Mouse (Mus musculus) hindbrain, embryonic 11.5 days (tissue): ENCODE measurements around the gene Kcnmb4. TPM values are rescaled to one million over a fixed set of nuclear protein-coding genes. Genes with fewer than 3 reads are reported as not detected.

Experiments used
- ATAC-seq: fragments of 200-750 bp; cut with Nextera tagmentation; 2 replicates; pipeline ENCODE4 v1.8.0; 2017; ENCODE audit warnings: mild to moderate bottlenecking, moderate TSS enrichment, moderate library complexity; ENCODE audit not compliant: low FRiP score
- DNase-seq: peaks from one replicate; pipeline ENCODE4 v3.0.0-alpha.2; 2015; ENCODE audit warnings: low spot score
- H3K27ac ChIP-seq: fragments of 300-500 bp; sonication (generic); 2 replicates; pipeline ENCODE4 v1.5.1; 2014; ENCODE audit warnings: mild to moderate bottlenecking, low read depth, low read length
- H3K27me3 ChIP-seq: fragments of 300-500 bp; sonication (generic); 2 replicates; pipeline ENCODE4 v1.6.1; 2014; ENCODE audit warnings: mild to moderate bottlenecking, low read length, moderate library complexity, mixed read lengths; ENCODE audit not compliant: control insufficient read depth, insufficient read depth
- H3K36me3 ChIP-seq: fragments of 300-500 bp; sonication (generic); 2 replicates; pipeline ENCODE4 v1.6.1; 2014; ENCODE audit warnings: mild to moderate bottlenecking, low read length, moderate library complexity, mixed read lengths; ENCODE audit not compliant: control insufficient read depth, insufficient read depth
- H3K4me1 ChIP-seq: fragments of 300-500 bp; sonication (generic); replicated peaks from 2 replicates; pipeline ENCODE4 v1.6.1; 2014; ENCODE audit warnings: low read length, mixed read lengths; ENCODE audit not compliant: control insufficient read depth, insufficient read depth
- H3K4me2 ChIP-seq: fragments of 300-500 bp; sonication (generic); replicated peaks from 2 replicates; pipeline ENCODE4 v1.6.1; 2014; ENCODE audit warnings: mild to moderate bottlenecking, low read depth, low read length
- H3K4me3 ChIP-seq: fragments of 300-500 bp; sonication (generic); 2 replicates; pipeline ENCODE4 v1.5.1; 2014; ENCODE audit warnings: low read depth, low read length
- H3K9ac ChIP-seq: fragments of 300-500 bp; sonication (generic); 2 replicates; pipeline ENCODE4 v1.6.1; 2014; ENCODE audit warnings: low read depth, low read length
- H3K9me3 ChIP-seq: fragments of 300-500 bp; sonication (generic); 2 replicates; pipeline ENCODE4 v1.6.1; 2016; ENCODE audit warnings: low read length; ENCODE audit not compliant: control insufficient read depth
- WGBS: fragments of 180-500 bp; shearing (Covaris S2); extraction: QIAGEN DNeasy Blood & Tissue Kit; methylation state at CpG from one replicate; pipeline ENCODE4 v1.1.7; 2014; 5-methylcytosine and 5-hydroxymethylcytosine counted together
- polyA plus RNA-seq: library from polyadenylated mRNA; unstranded; fragments of >200 nt; fragmentation: Nextera tagmentation; extraction: Ambion mirVana; gene quantifications from 2 replicates; pipeline ENCODE4 v1.2.1, GENCODE M21; 2014

The Kcnmb4 gene
- polyA plus RNA-seq, 1 experiment from 2014 or later, result 17.0 TPM

DNA sequence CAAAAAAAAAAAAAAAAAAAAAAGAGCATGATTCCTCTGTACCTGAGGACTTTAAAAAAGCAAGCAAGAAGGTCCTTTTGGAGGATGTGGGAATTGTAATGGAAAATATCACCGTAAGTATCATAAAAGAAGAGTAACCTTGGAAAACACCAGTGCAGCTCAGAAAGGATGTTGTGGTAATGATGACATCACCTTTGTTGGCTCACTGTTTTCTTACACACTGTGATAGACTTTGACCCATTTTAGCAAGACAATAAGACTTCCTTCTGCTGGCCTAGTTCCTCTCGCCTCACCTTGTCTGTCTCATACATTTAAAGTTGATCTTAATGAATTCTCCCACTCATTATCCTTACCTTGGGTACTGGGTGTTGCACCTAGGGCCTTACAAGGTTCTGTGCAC is 51.1 kb downstream of the Kcnmb4 start:
- WGBS, result 94% methylated on average over 2 of the region's 2 CpGs

GRCm38 (mm10) chr10:116420976-116421375 is 52.7 kb downstream of the Kcnmb4 start:
- Histone ChIP-seq H3K27ac (no peak overlapping the region), H3K27me3 (no peaks in the 10 kb centered on the region), H3K4me1 (no peaks in the 10 kb centered on the region), H3K4me3 (no peak overlapping the region), H3K36me3 (no peaks in the 10 kb centered on the region), H3K9ac (no peak overlapping the region), H3K4me2 (no peak overlapping the region), H3K9me3 (no peaks in the 10 kb centered on the region)
- WGBS, result 92% methylated on average over 6 of the region's 6 CpGs
- ATAC-seq (no peak), DNase-seq (no peak)

More for the DNA sequence above, 51.1 kb downstream of the Kcnmb4 start:
- H3K9me3 ChIP-seq, result no peaks in the 10 kb centered on the region
- no peaks in the 10 kb centered on the region for H3K36me3 ChIP-seq
- no peak overlapping the region for H3K4me2 ChIP-seq
- DNase-seq (no peak), ATAC-seq (no peak)
- H3K4me3 ChIP-seq, result no peak overlapping the region
- no peak overlapping the region for H3K9ac ChIP-seq
- H3K27me3 ChIP-seq, result no peaks in the 10 kb centered on the region
- H3K4me1 ChIP-seq, result no peaks in the 10 kb centered on the region
- H3K27ac ChIP-seq, result no peak overlapping the region

- Histone ChIP-seq H3K27me3 (no peaks in the 10 kb centered on the region), H3K36me3 (no peaks in the 10 kb centered on the region), H3K9ac (no peak overlapping the region), H3K4me2 (no peak overlapping the region), H3K4me3 (no peak overlapping the region), H3K27ac (no peak overlapping the region), H3K4me1 (no peaks in the 10 kb centered on the region), H3K9me3 (no peaks in the 10 kb centered on the region)
- DNase-seq (no peak), ATAC-seq (no peak)
- 69% methylated on average over 24 of the region's 24 CpGs for WGBS
Measured at GRCm38 (mm10) chr10:116418121-116418726, 55.5 kb downstream of the Kcnmb4 start.

- ATAC-seq (no peak), DNase-seq (no peak)
- no peak overlapping the region for H3K4me2 ChIP-seq
- H3K36me3 ChIP-seq, result no peaks in the 10 kb centered on the region
- no peaks in the 10 kb centered on the region for H3K27me3 ChIP-seq
- H3K4me1 ChIP-seq, result no peaks in the 10 kb centered on the region
- no peak overlapping the region for H3K27ac ChIP-seq
- H3K9me3 ChIP-seq, result no peaks in the 10 kb centered on the region
- no peak overlapping the region for H3K9ac ChIP-seq
- no peak overlapping the region for H3K4me3 ChIP-seq
- 73% methylated on average over 5 of the region's 5 CpGs for WGBS
Measured at GRCm38 (mm10) chr10:116416726-116417125, 57.0 kb downstream of the Kcnmb4 start.

GRCm38 (mm10) chr10:116416142-116416541 is 57.5 kb downstream of the Kcnmb4 start:
- Histone ChIP-seq H3K4me3 (no peak overlapping the region), H3K27me3 (no peaks in the 10 kb centered on the region), H3K9ac (no peak overlapping the region), H3K36me3 (no peaks in the 10 kb centered on the region), H3K27ac (no peak overlapping the region), H3K4me1 (no peaks in the 10 kb centered on the region), H3K9me3 (no peaks in the 10 kb centered on the region), H3K4me2 (no peak overlapping the region)
- DNase-seq, result no peak
- ATAC-seq, result 0 out of 2 replicates have a peak, but pooled peaks have one; percentile 27
- 49% methylated on average over 6 of the region's 6 CpGs for WGBS

GRCm38 (mm10) chr10:116410826-116411225 is 62.9 kb downstream of the Kcnmb4 start:
- ATAC-seq (no peak), DNase-seq (no peak)
- 70% methylated on average over 9 of the region's 9 CpGs for WGBS
- H3K4me3 ChIP-seq, result no peak overlapping the region
- H3K9me3 ChIP-seq, result no peaks in the 10 kb centered on the region
- H3K4me2 ChIP-seq, result no peak overlapping the region
- no peak overlapping the region for H3K9ac ChIP-seq
- H3K4me1 ChIP-seq, result no peaks in the 10 kb centered on the region
- H3K27ac ChIP-seq, result no peak overlapping the region
- H3K36me3 ChIP-seq, result no peaks in the 10 kb centered on the region
- no peaks in the 10 kb centered on the region for H3K27me3 ChIP-seq

DNA sequence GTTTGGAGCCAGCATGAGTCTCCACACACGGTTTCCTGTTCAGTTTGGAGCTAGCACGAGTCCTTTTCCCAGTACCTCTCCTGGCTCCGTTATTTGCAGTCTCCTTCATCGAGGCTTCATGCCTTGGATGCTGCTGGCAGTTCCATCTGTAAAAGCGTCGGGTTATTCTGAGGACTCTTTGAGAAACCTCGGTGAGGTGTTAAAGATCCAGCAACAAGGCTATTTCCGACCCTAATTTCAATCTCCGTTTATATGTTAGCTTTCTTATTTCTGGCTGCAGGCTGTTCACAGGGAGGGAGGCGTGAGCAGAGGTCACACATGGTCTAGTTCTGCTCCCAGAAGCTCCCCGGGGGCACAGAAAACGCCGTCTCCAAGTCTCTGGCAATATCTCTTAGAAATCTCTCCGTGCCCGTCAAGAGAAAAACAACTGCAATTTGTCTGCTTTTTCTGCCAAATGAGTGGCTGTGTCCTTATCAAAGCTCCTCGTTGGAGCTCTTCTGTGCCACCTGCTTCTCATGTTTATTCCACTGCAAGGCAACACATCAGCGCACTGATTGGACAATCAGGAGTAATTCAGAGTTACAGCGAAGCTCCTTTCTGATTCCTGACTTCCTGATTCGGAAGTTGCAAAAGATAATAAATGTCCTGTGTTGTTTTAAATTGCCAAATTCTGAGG is 65.9 kb downstream of the Kcnmb4 start:
- WGBS, result 59% methylated on average over 19 of the region's 19 CpGs
- Histone ChIP-seq H3K27me3 (no peaks in the 10 kb centered on the region), H3K27ac (no peak overlapping the region), H3K4me2 (no peak overlapping the region), H3K9ac (no peak overlapping the region), H3K9me3 (no peaks in the 10 kb centered on the region), H3K36me3 (no peaks in the 10 kb centered on the region), H3K4me1 (no peaks in the 10 kb centered on the region), H3K4me3 (no peak overlapping the region)
- DNase-seq (no peak), ATAC-seq (no peak)

DNA sequence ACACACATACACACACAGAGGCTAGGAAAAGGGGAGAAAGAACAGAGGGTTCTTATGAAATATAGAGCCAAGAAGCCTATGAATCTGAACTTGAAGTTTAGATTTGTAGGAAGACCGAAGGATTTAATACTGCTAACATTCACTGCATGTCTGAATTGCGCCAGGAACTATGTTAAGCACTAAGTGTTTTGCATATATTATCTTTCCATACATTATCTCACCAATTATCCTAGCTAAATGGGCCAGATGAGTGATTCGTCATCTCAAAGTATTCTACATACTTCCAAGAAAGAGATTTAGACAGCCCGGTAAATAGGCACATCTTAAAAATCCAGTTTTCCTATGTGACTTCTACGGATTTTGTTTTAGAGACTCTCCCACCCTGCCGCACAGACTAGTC is 68.7 kb downstream of the Kcnmb4 start:
- Histone ChIP-seq H3K27me3 (no peaks in the 10 kb centered on the region), H3K4me2 (no peak overlapping the region), H3K4me1 (no peaks in the 10 kb centered on the region), H3K27ac (no peak overlapping the region), H3K36me3 (no peaks in the 10 kb centered on the region), H3K9me3 (no peaks in the 10 kb centered on the region), H3K9ac (no peak overlapping the region), H3K4me3 (no peak overlapping the region)
- 94% methylated on average over 6 of the region's 6 CpGs for WGBS
- ATAC-seq (no peak), DNase-seq (no peak)

DNA sequence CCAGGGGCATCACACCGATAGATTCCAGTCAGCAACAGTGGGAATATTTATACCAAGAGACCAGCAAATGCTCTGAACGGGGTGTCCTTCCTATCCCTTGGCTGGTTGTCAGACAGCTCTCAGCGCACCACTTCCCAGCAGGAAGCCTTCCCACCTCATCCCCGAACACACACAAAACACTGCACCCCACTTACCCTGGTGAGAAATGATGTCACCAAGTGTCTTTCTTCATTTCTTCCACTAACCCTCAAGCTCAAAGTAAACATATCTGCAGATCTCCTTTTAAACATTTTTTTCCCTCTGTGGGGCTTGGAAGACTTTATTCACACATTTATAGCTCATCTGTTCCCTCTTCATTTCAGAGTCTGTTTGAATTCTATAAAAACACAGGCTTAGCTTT is 70.0 kb downstream of the Kcnmb4 start:
- H3K27me3 ChIP-seq, result no peaks in the 10 kb centered on the region
- 71% methylated on average over 4 of the region's 4 CpGs for WGBS
- H3K4me1 ChIP-seq, result no peaks in the 10 kb centered on the region
- no peak overlapping the region for H3K4me3 ChIP-seq
- H3K36me3 ChIP-seq, result no peaks in the 10 kb centered on the region
- DNase-seq (no peak), ATAC-seq (no peak)
- no peak overlapping the region for H3K4me2 ChIP-seq
- H3K9ac ChIP-seq, result no peak overlapping the region
- H3K9me3 ChIP-seq, result no peaks in the 10 kb centered on the region
- no peak overlapping the region for H3K27ac ChIP-seq
